Mouse (Mus musculus) left cerebral cortex, adult 6 months (tissue): Measurements from ENCODE around the gene Ntn1. TPM values are rescaled to one million over a fixed set of nuclear protein-coding genes. Genes with fewer than 3 reads are reported as not detected.

ENCODE experiments used
- long read RNA-seq, 2 experiments: library from polyadenylated mRNA; unstranded; transcript quantifications; one replicate each; pipeline ENCODE4 v2.0.0; 2019 to 2020
- polyA plus RNA-seq: library from polyadenylated mRNA; unstranded; fragments of <200 nt; fragmentation: Nextera tagmentation; gene quantifications from 2 replicates; pipeline ENCODE4 v1.2.3, GENCODE M21; 2021

Gene Ntn1
- polyA plus RNA-seq = 0.26 and 0.63 TPM in 2 replicates
- long read RNA-seq, experiment 1, partial matches to known transcripts = 0 of 4 reads
- long read RNA-seq, experiment 1, other reads (novel, unspliced or antisense) = 4 of 4 reads
- long read RNA-seq, experiment 2, partial matches to known transcripts = 0 of 3 reads
- long read RNA-seq, experiment 2, other reads (novel, unspliced or antisense) = 3 of 3 reads

DNA sequence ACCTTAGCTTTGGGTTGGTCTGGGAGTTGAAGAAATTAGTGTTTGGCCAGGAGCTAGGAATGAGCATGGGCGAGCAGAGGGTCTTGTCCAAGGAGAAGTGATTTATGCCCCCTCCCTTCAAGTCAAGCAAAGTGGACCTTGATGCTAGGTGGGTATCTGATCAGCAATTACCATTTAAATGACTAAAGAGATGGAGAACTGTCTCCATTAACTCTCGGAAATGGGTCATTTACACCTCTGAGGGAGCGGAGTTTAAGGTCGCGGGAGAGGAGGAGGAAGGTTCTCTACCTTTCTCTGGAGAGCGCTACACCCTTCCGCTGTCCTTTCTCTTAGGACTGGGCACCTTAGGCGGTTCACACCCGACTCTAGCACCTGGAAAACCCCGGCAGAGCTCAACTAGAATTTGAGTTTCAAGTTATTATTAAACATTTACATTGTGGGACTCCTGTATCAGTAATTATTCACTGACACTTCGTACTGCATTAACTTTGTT lies at the start of gene Ntn1:
Gene Ntn1 (minus strand): TSS at position 97 of the 493 bp plus-strand sequence.

DNA sequence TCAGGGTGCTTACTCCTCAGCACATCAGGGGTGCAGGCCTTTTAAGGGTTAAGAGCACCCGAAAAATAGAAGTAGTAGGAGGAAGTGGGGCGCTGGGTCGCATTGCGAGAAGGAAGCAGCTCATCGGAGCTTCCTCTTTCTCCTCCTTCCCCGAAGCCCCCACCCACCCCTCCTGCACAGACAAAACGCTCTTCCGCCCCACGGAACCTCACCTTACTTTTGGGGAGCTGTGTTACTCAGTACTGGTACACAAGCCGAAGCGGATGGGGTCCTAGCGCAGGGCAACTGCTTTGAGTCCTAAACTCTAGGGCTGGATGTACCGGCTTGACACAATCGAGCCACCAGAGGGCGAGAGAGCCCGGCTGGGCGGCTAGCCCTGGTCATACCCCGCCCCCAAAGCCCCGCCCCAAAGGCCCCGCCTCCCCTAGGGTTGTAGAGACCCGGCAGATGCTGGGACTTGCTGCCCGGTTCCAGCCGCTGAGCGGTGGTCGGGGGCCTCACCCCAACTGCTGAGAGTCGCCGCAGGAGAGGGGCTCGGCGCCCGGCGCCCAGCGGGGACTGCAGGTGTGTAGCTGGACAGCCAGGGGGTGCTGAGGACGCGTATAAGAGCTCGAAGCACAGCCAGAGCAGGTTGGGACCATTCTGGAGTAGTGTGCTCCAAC lies 31.2 kb upstream of the Ntn1 start, which contains the start of gene Pik3r5:
Gene Pik3r5 (plus strand): TSS at position 423 of the 662 bp plus-strand sequence.

Other genes with a start within 250 kb of the Ntn1 start
- gene Pik3r5, start 31.3 kb upstream of the Ntn1 start, polyA plus RNA-seq = 0.71 and 1.7 TPM in 2 replicates
- gene Pik3r6, start 102.2 kb upstream of the Ntn1 start, polyA plus RNA-seq = 2.0 and 3.7 TPM in 2 replicates
- gene Mfsd6l, start 155.4 kb upstream of the Ntn1 start, polyA plus RNA-seq = not detected in 2 replicates
- 0.47 and 1.3 TPM in 2 replicates for gene Ccdc42, start 186.2 kb upstream of the Ntn1 start, polyA plus RNA-seq